Mouse (Mus musculus) lung, postnatal 36 days (tissue): Measurements from ENCODE around the gene Plxdc1.

ENCODE experiments used
- DNase-seq: peaks from one replicate; pipeline ENCODE4 v3.0.0; 2022; ENCODE audit warnings: mixed read lengths

Plxdc1 gene

GRCm38 (mm10) chr11:97987551-97988526 is 1.6 kb upstream of the Plxdc1 start:
- peak; percentile 98 for DNase-seq

- no peak for DNase-seq
Observed at GRCm38 (mm10) chr11:97986738-97987465, 658 bp upstream of the Plxdc1 start.

- DNase-seq, result no peak
Observed at GRCm38 (mm10) chr11:97983983-97984382, 2.3 kb downstream of the Plxdc1 start.

- no peak for DNase-seq
Observed at GRCm38 (mm10) chr11:97983506-97983905, 2.7 kb downstream of the Plxdc1 start.

GRCm38 (mm10) chr11:97982721-97983120 is 3.5 kb downstream of the Plxdc1 start:
- no peak for DNase-seq

- no peak for DNase-seq
Observed at GRCm38 (mm10) chr11:97980531-97980966, 5.7 kb downstream of the Plxdc1 start.

GRCm38 (mm10) chr11:97979824-97980495 is 6.3 kb downstream of the Plxdc1 start:
- DNase-seq, result no peak

GRCm38 (mm10) chr11:97978392-97978791 is 7.9 kb downstream of the Plxdc1 start:
- no peak for DNase-seq

- DNase-seq, result no peak
Observed at GRCm38 (mm10) chr11:97977797-97978196, 8.4 kb downstream of the Plxdc1 start.

GRCm38 (mm10) chr11:97974746-97975145 is 11.5 kb downstream of the Plxdc1 start:
- no peak for DNase-seq

GRCm38 (mm10) chr11:97974141-97974540 is 12.1 kb downstream of the Plxdc1 start:
- no peak for DNase-seq

GRCm38 (mm10) chr11:97972434-97972833 is 13.8 kb downstream of the Plxdc1 start:
- no peak for DNase-seq

- peak; percentile 72 for DNase-seq
Observed at GRCm38 (mm10) chr11:97971232-97971631, 15.0 kb downstream of the Plxdc1 start.

- no peak for DNase-seq
Observed at GRCm38 (mm10) chr11:97970771-97971170, 15.5 kb downstream of the Plxdc1 start.

- DNase-seq, result no peak
Observed at GRCm38 (mm10) chr11:97968385-97968784, 17.9 kb downstream of the Plxdc1 start.

- no peak for DNase-seq
Observed at GRCm38 (mm10) chr11:97967114-97967513, 19.1 kb downstream of the Plxdc1 start.

GRCm38 (mm10) chr11:97960907-97961306 is 25.3 kb downstream of the Plxdc1 start:
- DNase-seq, result peak; percentile 34

- DNase-seq, result no peak
Observed at GRCm38 (mm10) chr11:97959300-97959680, 27.0 kb downstream of the Plxdc1 start.

- no peak for DNase-seq
Observed at GRCm38 (mm10) chr11:97958641-97959299, 27.5 kb downstream of the Plxdc1 start.

GRCm38 (mm10) chr11:97956905-97957560 is 29.2 kb downstream of the Plxdc1 start:
- no peak for DNase-seq

- no peak for DNase-seq
Observed at GRCm38 (mm10) chr11:97955915-97956314, 30.3 kb downstream of the Plxdc1 start.
